Mouse (Mus musculus) heart, adult 2 months (tissue): ENCODE measurements at regions not wholly inside any gene's neighbourhood (a gene's known extent, or its start where the extent isn't known, plus 50 kb on each side); places are given as distances from the start of the nearest gene placed in this dataset.

Experiments
- CTCF ChIP-seq: fragments of 200-600 bp; IDR thresholded peaks from 2 replicates; pipeline ENCODE4 v1.8.1; 2022; ENCODE audit warnings: antibody characterized with exemption, mild to moderate bottlenecking, moderate library complexity
- EP300 ChIP-seq: fragments of 200-500 bp; IDR thresholded peaks from 2 replicates; pipeline ENCODE4 v1.6.1; 2011; ENCODE audit warnings: low read depth, low read length, control low read depth; ENCODE audit not compliant: insufficient read depth
- POLR2A ChIP-seq: fragments of 200-500 bp; IDR thresholded peaks from 2 replicates; pipeline ENCODE4 v1.6.1; 2011; ENCODE audit warnings: mild to moderate bottlenecking, low read depth, low read length, control low read depth; ENCODE audit not compliant: insufficient read depth

GRCm38 (mm10) chr2:162718466-162718865 lies 57.5 kb upstream of the Ptprt start:
- peak; percentile 24 for TF ChIP-seq CTCF
- no peak for TF ChIP-seq EP300
- no peak for TF ChIP-seq POLR2A
